Mouse (Mus musculus) lung, embryonic 15.5 days (tissue): Measurements from ENCODE around the gene Kcnip1. TPM values are rescaled to one million over a fixed set of nuclear protein-coding genes. Genes with fewer than 3 reads are reported as not detected.
A peak's percentile ranks its signal among the peaks of the same experiment; 100 is the strongest.

Source experiments
- ATAC-seq: fragments of 200-750 bp; cut with Nextera tagmentation; 2 replicates; pipeline ENCODE4 v1.8.0; 2017; ENCODE audit warnings: moderate number of reproducible peaks, borderline replicate concordance; ENCODE audit not compliant: low FRiP score, low TSS enrichment; ENCODE audit errors: extremely low read depth
- H3K27ac ChIP-seq: fragments of 300-500 bp; sonication (generic); 2 replicates; pipeline ENCODE4 v1.5.1; 2015; ENCODE audit warnings: moderate library complexity, mild to moderate bottlenecking, inconsistent platforms
- H3K27me3 ChIP-seq: fragments of 300-500 bp; sonication (generic); 2 replicates; pipeline ENCODE4 v1.6.1; 2015; ENCODE audit warnings: inconsistent platforms
- H3K36me3 ChIP-seq: fragments of 300-500 bp; sonication (generic); 2 replicates; pipeline ENCODE4 v1.6.1; 2015; ENCODE audit warnings: inconsistent platforms
- H3K4me1 ChIP-seq: fragments of 300-500 bp; sonication (generic); 2 replicates; pipeline ENCODE4 v1.6.1; 2015; ENCODE audit warnings: inconsistent platforms
- H3K4me2 ChIP-seq: fragments of 300-500 bp; sonication (generic); 2 replicates; pipeline ENCODE4 v1.6.1; 2015; ENCODE audit warnings: inconsistent platforms, mild to moderate bottlenecking, moderate library complexity
- H3K4me3 ChIP-seq: fragments of 300-500 bp; sonication (generic); 2 replicates; pipeline ENCODE4 v1.5.1; 2015; ENCODE audit warnings: mild to moderate bottlenecking, inconsistent platforms
- H3K9ac ChIP-seq: fragments of 300-500 bp; sonication (generic); 2 replicates; pipeline ENCODE4 v1.6.1; 2015; ENCODE audit warnings: inconsistent platforms
- H3K9me3 ChIP-seq: fragments of 300-500 bp; sonication (generic); 2 replicates; pipeline ENCODE4 v1.6.1; 2016; ENCODE audit warnings: inconsistent platforms
- whole genome bisulfite sequencing: fragments of 180-500 bp; shearing (Covaris S2); methylation state at CpG from one replicate; pipeline ENCODE4 v1.1.7; 2015; 5-methylcytosine and 5-hydroxymethylcytosine counted together
- polyA plus RNA-seq: library from polyadenylated mRNA; unstranded; fragments of >200 nt; fragmentation: Nextera tagmentation; extraction: Ambion mirVana; gene quantifications from 2 replicates; pipeline ENCODE4 v1.2.1, GENCODE M21; 2015

The Kcnip1 gene
- polyA plus RNA-seq, 1 experiment from 2014 or later: 0.70 TPM

DNA sequence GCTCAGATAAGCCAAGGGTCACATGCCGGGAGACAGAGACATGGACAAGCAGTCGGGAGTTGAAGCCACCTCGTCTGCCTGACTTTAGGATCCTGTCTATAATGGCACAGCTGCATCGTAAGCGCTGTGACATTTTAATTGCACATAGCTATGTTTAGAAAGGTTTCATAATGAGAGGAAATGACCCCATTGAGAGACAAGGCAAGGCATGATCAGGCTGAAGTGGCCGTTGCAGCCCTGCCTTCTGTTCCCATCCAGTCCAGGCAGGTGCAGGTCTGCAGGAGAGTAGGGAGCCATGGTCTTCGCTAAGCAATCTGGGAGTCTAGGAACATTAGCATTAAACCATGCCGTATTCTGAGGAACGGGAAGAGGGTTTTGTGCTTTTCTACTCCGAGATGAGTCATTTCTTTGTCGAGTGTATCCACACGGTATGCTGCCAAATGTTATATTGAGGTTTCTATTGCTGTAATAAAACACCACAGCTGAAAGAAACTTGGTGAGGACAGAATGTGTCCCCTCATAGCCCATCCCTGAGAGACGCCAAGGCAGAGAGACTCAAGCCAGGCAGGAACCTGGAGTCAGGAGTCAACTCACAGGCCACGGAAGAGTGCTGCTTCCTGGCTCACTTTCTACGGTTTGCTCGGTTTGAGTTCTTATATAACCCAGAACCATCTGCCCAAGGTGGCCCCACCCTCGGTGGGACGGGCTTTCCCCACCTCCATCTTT is 60.4 kb downstream of the Kcnip1 start:
- Histone ChIP-seq H3K27ac (peak overlapping the region; percentile 22; the same call in 1 of the 2 replicates), H3K4me1 (peaks cover 9% of the 10 kb centered on the region; the same call in 1 of the 2 replicates), H3K36me3 (no peaks in the 10 kb centered on the region), H3K27me3 (no peaks in the 10 kb centered on the region), H3K9me3 (no peaks in the 10 kb centered on the region), H3K9ac (no peak overlapping the region), H3K4me2 (peak overlapping the region; percentile 38), H3K4me3 (no peak overlapping the region)
- no peak for ATAC-seq
- 51% methylated on average over 18 of the region's 18 CpGs for WGBS

DNA sequence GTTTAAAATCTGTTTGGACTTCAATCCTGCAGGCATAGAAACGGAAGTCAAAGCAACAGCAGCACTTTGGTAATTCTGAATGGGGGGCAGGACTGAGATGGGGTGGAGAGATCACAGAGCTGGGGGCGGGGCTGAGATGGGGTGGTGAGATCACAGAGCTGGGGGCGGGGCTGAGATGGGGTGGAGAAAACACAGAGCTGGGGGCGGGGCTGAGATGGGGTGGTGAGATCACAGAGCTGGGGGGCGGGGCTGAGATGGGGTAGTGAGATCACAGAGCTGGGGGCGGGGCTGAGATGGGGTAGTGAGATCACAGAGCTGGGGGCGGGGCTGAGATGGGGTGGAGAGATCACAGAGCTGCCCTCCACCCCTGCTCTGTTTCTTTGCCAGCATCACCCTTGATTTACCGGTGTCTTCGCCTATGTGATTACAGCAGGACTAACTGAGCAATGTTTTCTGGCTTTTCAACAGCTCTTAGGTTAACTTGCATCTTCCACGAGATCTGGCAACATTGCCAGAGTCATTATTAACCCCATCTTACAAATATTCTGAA is 61.0 kb downstream of the Kcnip1 start:
- Histone ChIP-seq H3K27me3 (no peaks in the 10 kb centered on the region), H3K27ac (peak overlapping the region; percentile 22; the same call in 1 of the 2 replicates), H3K9me3 (no peaks in the 10 kb centered on the region), H3K4me3 (no peak overlapping the region), H3K4me1 (peaks cover 9% of the 10 kb centered on the region; the same call in 1 of the 2 replicates), H3K36me3 (no peaks in the 10 kb centered on the region), H3K9ac (no peak overlapping the region), H3K4me2 (peak overlapping the region; percentile 38)
- ATAC-seq: no peak
- 9% methylated on average over 10 of the region's 10 CpGs for WGBS

DNA sequence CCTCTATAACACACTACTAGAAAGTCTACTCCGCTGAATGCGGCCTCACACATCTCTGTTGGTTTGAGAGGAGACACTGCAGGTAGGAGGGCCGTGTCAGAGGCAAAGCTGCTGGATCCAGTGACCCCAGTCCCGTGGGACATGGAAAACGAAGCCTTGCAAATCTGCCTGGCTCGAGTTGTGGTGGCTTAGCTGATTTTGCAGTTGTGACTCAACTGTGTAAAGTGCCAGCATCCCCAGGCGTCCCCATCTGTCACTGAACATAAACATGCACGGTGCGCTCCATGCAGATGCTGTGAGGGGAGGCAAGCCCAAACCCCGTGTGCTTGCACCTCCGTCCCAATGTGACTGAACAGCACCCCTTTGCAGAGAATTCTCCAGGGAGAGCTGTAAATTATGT is 63.5 kb downstream of the Kcnip1 start:
- Histone ChIP-seq H3K4me3 (no peak overlapping the region), H3K36me3 (no peaks in the 10 kb centered on the region), H3K9ac (no peak overlapping the region), H3K27ac (no peak overlapping the region), H3K4me1 (peaks cover 9% of the 10 kb centered on the region; the same call in 1 of the 2 replicates), H3K9me3 (no peaks in the 10 kb centered on the region), H3K27me3 (no peaks in the 10 kb centered on the region), H3K4me2 (no peak overlapping the region)
- 64% methylated on average over 11 of the region's 11 CpGs for WGBS
- ATAC-seq: no peak

DNA sequence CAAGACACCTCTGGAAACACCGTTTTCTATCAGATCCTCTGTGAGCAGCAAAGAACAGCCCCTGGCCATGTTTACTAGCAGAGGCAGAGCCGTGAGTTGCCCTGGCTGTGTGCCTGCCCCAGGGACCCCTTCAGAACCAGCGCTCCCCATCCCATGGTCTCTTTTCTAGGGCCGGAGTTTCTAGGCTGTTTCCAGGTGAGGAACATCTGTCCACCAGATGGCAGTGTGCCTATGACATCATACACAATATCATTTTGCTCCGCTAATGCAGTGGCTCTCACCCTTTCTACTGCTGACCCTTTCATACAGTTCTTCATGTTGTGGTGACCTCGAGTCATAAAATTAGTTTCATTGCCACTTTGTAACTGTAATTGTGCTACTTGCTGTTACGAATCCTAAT is 64.3 kb downstream of the Kcnip1 start:
- H3K27ac ChIP-seq: no peak overlapping the region
- H3K4me1 ChIP-seq: peaks cover 9% of the 10 kb centered on the region; the same call in 1 of the 2 replicates
- no peaks in the 10 kb centered on the region for H3K9me3 ChIP-seq
- no peak overlapping the region for H3K9ac ChIP-seq
- ATAC-seq: no peak
- H3K4me2 ChIP-seq: no peak overlapping the region
- WGBS: 27% methylated on average over 7 of the region's 7 CpGs
- H3K27me3 ChIP-seq: no peaks in the 10 kb centered on the region
- no peak overlapping the region for H3K4me3 ChIP-seq
- H3K36me3 ChIP-seq: no peaks in the 10 kb centered on the region

DNA sequence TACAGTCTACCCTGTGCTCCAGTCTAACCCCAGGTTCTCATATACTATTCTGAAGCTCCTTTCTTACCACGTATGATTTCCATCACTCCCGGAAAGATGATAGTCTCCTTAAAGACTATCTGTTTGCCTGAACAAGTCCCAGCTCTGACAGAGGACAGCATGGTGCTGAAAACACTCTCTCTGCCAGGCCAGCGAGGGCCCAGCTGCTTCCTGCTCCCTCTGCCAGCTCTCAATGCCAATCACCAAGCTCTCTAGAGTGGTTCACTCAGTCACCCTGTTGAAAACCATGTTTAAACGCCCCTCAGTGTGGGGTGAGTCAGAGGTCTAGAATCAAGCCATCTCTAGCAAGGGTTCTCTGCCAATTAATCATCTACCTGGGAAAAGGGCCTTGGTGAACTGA is 65.1 kb downstream of the Kcnip1 start:
- Histone ChIP-seq H3K9me3 (no peaks in the 10 kb centered on the region), H3K27ac (no peak overlapping the region), H3K9ac (no peak overlapping the region), H3K4me2 (no peak overlapping the region), H3K27me3 (no peaks in the 10 kb centered on the region), H3K36me3 (no peaks in the 10 kb centered on the region), H3K4me3 (no peak overlapping the region), H3K4me1 (peaks cover 9% of the 10 kb centered on the region; the same call in 1 of the 2 replicates)
- WGBS: 48% methylated on average over 4 of the region's 4 CpGs
- no peak for ATAC-seq

DNA sequence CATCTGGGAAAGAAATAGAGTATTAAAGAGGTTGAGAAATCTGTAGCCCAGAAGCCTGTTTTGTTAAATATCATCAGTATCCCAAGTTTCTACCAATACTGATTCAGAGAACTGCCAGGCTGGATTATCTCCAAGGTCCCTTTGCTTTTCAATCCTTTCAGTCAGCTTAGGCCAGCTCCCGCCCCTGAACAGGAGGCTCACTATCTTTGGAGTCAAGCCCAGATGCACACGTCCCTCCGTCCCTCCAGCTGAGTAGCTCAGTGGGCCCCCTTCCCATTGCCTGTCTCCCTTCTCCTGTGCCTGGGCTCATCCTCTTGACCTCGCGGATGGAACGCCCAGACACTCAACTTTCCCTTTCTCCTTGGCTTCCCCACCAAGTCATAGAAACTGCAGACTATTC is 65.6 kb downstream of the Kcnip1 start:
- no peak overlapping the region for H3K4me2 ChIP-seq
- no peaks in the 10 kb centered on the region for H3K9me3 ChIP-seq
- no peaks in the 10 kb centered on the region for H3K27me3 ChIP-seq
- 0 out of 2 replicates have a peak, but pooled peaks cover 4% of the 10 kb centered on the region for H3K4me1 ChIP-seq
- no peaks in the 10 kb centered on the region for H3K36me3 ChIP-seq
- no peak for ATAC-seq
- no peak overlapping the region for H3K4me3 ChIP-seq
- no peak overlapping the region for H3K9ac ChIP-seq
- 39% methylated on average over 6 of the region's 6 CpGs for WGBS
- H3K27ac ChIP-seq: no peak overlapping the region

DNA sequence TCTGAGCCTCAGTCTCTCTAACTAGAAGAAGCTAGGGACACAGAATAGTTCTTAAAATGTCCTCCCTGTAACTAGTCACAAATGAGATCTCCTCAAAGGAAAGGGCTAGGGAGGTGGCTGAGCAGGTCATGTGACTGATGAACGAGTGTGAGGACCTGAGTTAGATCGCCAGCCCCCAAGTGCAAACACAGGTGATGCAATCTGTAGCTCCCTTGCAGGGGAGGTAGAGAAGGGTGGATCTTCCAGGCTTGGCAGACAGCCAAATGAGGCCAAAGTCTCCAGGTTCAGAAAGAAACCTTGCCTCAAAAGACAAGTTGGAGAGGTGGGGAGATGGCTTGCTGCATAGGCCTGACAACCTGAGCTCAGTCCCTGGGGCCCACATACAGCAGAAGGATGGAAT is 66.4 kb downstream of the Kcnip1 start:
- Histone ChIP-seq H3K27ac (no peak overlapping the region), H3K36me3 (no peaks in the 10 kb centered on the region), H3K4me2 (no peak overlapping the region), H3K4me1 (no peaks in the 10 kb centered on the region), H3K4me3 (no peak overlapping the region), H3K9ac (no peak overlapping the region), H3K27me3 (no peaks in the 10 kb centered on the region), H3K9me3 (no peaks in the 10 kb centered on the region)
- 42% methylated on average over 2 of the region's 2 CpGs for WGBS
- no peak for ATAC-seq

DNA sequence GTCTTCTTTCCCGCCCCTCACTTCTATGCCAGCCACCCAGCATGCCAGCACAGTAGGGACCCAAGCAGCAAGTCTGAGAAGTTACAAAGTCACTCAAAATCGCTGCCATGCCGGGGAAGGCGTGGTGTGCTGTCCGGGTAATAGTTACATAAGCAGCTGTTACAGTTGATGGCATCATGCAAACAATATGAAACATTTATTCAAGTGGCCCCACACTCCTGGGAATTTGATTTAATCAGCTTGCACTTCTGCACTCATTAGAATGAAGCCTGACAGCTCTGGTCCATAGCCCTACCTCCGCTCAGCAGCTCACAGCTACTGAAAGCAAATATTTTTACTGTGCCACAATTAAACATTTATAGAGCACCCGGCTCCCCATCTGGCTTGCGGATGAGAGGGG is 67.2 kb downstream of the Kcnip1 start:
- H3K4me1 ChIP-seq: no peaks in the 10 kb centered on the region
- no peaks in the 10 kb centered on the region for H3K27me3 ChIP-seq
- 55% methylated on average over 8 of the region's 8 CpGs for WGBS
- no peak overlapping the region for H3K4me3 ChIP-seq
- H3K9ac ChIP-seq: no peak overlapping the region
- no peaks in the 10 kb centered on the region for H3K9me3 ChIP-seq
- H3K36me3 ChIP-seq: no peaks in the 10 kb centered on the region
- ATAC-seq: no peak
- H3K27ac ChIP-seq: no peak overlapping the region
- no peak overlapping the region for H3K4me2 ChIP-seq

DNA sequence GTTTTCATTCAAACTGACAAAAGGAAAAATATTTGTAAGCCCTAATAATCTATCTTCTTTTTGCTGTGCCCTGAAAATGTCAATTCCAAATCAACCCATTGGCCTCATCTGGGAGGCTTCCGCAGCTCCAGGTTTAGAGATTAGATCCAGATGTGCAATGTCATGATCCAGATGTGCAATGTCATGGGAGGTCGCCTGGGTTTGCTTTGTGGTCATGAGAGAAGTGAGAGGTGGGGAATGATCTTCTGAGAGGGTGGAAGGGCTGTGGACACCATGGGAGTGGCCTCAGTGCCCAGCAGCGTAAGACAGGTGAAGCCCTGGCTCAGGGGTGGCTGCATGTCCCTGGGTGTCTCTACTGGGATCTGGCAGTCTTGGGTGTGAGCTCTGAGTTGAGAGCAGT is 69.9 kb downstream of the Kcnip1 start:
- H3K4me3 ChIP-seq: no peak overlapping the region
- WGBS: 51% methylated on average over 3 of the region's 3 CpGs
- H3K9ac ChIP-seq: no peak overlapping the region
- no peak for ATAC-seq
- H3K4me2 ChIP-seq: no peak overlapping the region
- H3K4me1 ChIP-seq: no peaks in the 10 kb centered on the region
- H3K36me3 ChIP-seq: no peaks in the 10 kb centered on the region
- H3K27me3 ChIP-seq: no peaks in the 10 kb centered on the region
- H3K9me3 ChIP-seq: no peaks in the 10 kb centered on the region
- H3K27ac ChIP-seq: no peak overlapping the region

DNA sequence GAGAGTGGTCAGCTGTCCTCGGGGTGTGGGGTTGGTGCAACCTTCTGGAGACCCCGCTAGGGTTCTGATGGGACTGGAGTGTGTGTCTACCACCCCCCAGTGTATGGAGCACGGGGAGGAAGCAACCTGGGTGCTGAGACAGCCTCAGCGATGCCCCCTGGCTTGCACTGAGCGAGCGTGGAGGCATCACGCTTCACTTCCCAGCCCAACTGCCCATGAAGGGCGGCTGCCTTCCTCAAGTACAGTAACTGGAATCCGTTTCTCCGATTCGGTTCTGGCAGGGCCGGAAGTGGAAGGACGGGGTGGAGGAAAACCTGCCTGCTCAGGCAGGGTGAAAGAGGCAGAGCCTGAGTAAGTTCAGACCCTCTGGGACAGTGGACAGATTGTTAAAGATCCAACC is 71.5 kb downstream of the Kcnip1 start:
- no peak overlapping the region for H3K4me2 ChIP-seq
- no peaks in the 10 kb centered on the region for H3K36me3 ChIP-seq
- no peaks in the 10 kb centered on the region for H3K27me3 ChIP-seq
- H3K27ac ChIP-seq: no peak overlapping the region
- H3K9ac ChIP-seq: no peak overlapping the region
- no peak for ATAC-seq
- no peaks in the 10 kb centered on the region for H3K4me1 ChIP-seq
- no peaks in the 10 kb centered on the region for H3K9me3 ChIP-seq
- no peak overlapping the region for H3K4me3 ChIP-seq
- 69% methylated on average over 13 of the region's 13 CpGs for WGBS

DNA sequence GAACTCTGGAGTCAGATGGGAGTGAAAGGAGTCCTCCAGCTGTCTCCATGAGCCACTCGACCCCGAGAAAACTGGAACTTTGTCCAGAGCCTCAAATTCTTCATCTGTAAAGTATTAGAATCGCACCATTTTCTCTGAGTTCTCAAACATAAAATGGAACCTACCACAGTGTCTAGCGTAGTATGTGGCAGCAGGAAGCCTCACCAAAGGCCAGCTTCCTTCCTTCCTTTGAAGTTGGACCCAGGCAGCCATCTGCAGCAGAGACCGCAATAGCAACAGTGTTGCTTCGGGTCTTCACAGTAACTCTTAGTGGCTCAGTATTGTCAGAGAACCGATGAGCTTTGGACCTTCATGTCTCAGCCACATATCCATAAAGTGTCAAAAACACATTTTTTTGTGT is 73.1 kb downstream of the Kcnip1 start:
- Histone ChIP-seq H3K9ac (no peak overlapping the region), H3K4me2 (no peak overlapping the region), H3K4me3 (no peak overlapping the region), H3K36me3 (no peaks in the 10 kb centered on the region), H3K4me1 (no peaks in the 10 kb centered on the region), H3K27me3 (no peaks in the 10 kb centered on the region), H3K27ac (no peak overlapping the region), H3K9me3 (no peaks in the 10 kb centered on the region)
- no peak for ATAC-seq
- 74% methylated on average over 7 of the region's 7 CpGs for WGBS

DNA sequence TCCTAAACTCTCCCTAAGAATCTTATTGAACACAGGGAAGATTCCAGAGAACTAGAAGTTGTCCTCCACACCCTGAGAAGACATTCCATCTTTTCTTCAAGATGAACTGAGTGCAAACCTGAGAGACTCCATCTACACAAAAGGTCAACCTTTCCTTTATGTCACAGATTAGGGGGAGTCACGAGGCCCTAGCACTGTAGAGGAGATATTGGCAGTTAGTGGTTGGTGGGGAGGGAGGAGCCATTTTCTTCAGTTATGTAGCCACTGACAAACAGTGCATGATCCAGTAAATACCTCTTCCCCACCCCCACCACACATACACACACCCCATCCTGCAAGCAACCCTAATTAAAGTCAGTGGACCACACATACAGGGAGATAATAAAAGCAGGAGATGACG is 74.5 kb downstream of the Kcnip1 start:
- H3K4me2 ChIP-seq: no peak overlapping the region
- H3K9ac ChIP-seq: no peak overlapping the region
- no peaks in the 10 kb centered on the region for H3K36me3 ChIP-seq
- 28% methylated on average over 2 of the region's 2 CpGs for WGBS
- H3K27me3 ChIP-seq: no peaks in the 10 kb centered on the region
- no peak overlapping the region for H3K27ac ChIP-seq
- ATAC-seq: no peak
- no peaks in the 10 kb centered on the region for H3K4me1 ChIP-seq
- no peak overlapping the region for H3K4me3 ChIP-seq
- no peaks in the 10 kb centered on the region for H3K9me3 ChIP-seq
